Mouse (Mus musculus) thymus, adult 2 months (tissue): ENCODE results near the gene Rtn4rl2.

Source experiments
- CTCF ChIP-seq: fragments of 200-500 bp; IDR thresholded peaks from 2 replicates; pipeline ENCODE4 v1.5.1; 2012; ENCODE audit warnings: mild to moderate bottlenecking, control low read depth, low read length, moderate library complexity, borderline replicate concordance; ENCODE audit not compliant: control insufficient read depth, poor library complexity, insufficient read depth; ENCODE audit errors: extremely low read depth
- POLR2A ChIP-seq: fragments of 200-500 bp; IDR thresholded peaks from 2 replicates; pipeline ENCODE4 v1.6.1; 2012; ENCODE audit warnings: mild to moderate bottlenecking, low read length, control low read depth, moderate library complexity; ENCODE audit not compliant: control insufficient read depth, poor library complexity, insufficient read depth; ENCODE audit errors: extremely low read depth

- TF ChIP-seq POLR2A (no peak), CTCF (no peak)
Measured at GRCm38 (mm10) chr2:84885084-84886055, 1.1 kb downstream of the Rtn4rl2 start.
